Mouse (Mus musculus) lung, embryonic 16.5 days (tissue): ENCODE data around the gene Rrp36. TPM values are rescaled to one million over a fixed set of nuclear protein-coding genes. Genes with fewer than 3 reads are reported as not detected.

ENCODE experiments used
- ATAC-seq: fragments of 200-750 bp; cut with Nextera tagmentation; 2 replicates; pipeline ENCODE4 v1.8.0; 2017; ENCODE audit warnings: low read depth, mild to moderate bottlenecking, moderate library complexity
- H3K27ac ChIP-seq: fragments of 300-500 bp; sonication (generic); 2 replicates; pipeline ENCODE4 v1.5.1; 2014; ENCODE audit warnings: mild to moderate bottlenecking, control low read depth, low read length
- H3K27me3 ChIP-seq: fragments of 300-500 bp; sonication (generic); 2 replicates; pipeline ENCODE4 v1.6.1; 2014; ENCODE audit warnings: low read depth, low read length, mixed read lengths; ENCODE audit not compliant: control insufficient read depth, insufficient read depth
- H3K36me3 ChIP-seq: fragments of 300-500 bp; sonication (generic); 2 replicates; pipeline ENCODE4 v1.6.1; 2014; ENCODE audit warnings: low read length; ENCODE audit not compliant: control insufficient read depth, insufficient read depth
- H3K4me1 ChIP-seq: fragments of 300-500 bp; sonication (generic); replicated peaks from 2 replicates; pipeline ENCODE4 v1.6.1; 2014; ENCODE audit warnings: low read length, mixed read lengths; ENCODE audit not compliant: control insufficient read depth, insufficient read depth
- H3K4me2 ChIP-seq: fragments of 300-500 bp; sonication (generic); 2 replicates; pipeline ENCODE4 v1.6.1; 2014; ENCODE audit warnings: low read depth, low read length, control low read depth
- H3K4me3 ChIP-seq: fragments of 300-500 bp; sonication (generic); 2 replicates; pipeline ENCODE4 v1.5.1; 2014; ENCODE audit warnings: mild to moderate bottlenecking, low read length, control low read depth
- H3K9ac ChIP-seq: fragments of 300-500 bp; sonication (generic); 2 replicates; pipeline ENCODE4 v1.6.1; 2014; ENCODE audit warnings: low read length, control low read depth
- H3K9me3 ChIP-seq: fragments of 300-500 bp; sonication (generic); 2 replicates; pipeline ENCODE4 v1.6.1; 2016; ENCODE audit warnings: low read length; ENCODE audit not compliant: control insufficient read depth
- WGBS: fragments of 180-500 bp; shearing (Covaris S2); extraction: QIAGEN DNeasy Blood & Tissue Kit; methylation state at CpG from one replicate; pipeline ENCODE4 v1.1.7; 2014; 5-methylcytosine and 5-hydroxymethylcytosine counted together
- polyA plus RNA-seq: library from polyadenylated mRNA; unstranded; fragments of >200 nt; fragmentation: Nextera tagmentation; extraction: Ambion mirVana; gene quantifications from 2 replicates; pipeline ENCODE4 v1.2.1, GENCODE M21; 2015

Rrp36 gene
- polyA plus RNA-seq, 1 experiment from 2014 or later = 51.6 TPM

- H3K27ac ChIP-seq = peak overlapping the region; percentile 82
- peak overlapping the region; percentile 92 for H3K4me3 ChIP-seq
- peak overlapping the region; percentile 80 for H3K9ac ChIP-seq
- H3K4me1 ChIP-seq = peaks cover 27% of the 10 kb centered on the region
- H3K27me3 ChIP-seq = no peaks in the 10 kb centered on the region
- 5% methylated on average over 10 of the region's 11 CpGs for WGBS
- peak overlapping the region; percentile 94 for H3K4me2 ChIP-seq
- H3K9me3 ChIP-seq = no peaks in the 10 kb centered on the region
- peak; percentile 11; the same call in 1 of the 2 replicates for ATAC-seq
- peaks cover 5% of the 10 kb centered on the region; the same call in 1 of the 2 replicates for H3K36me3 ChIP-seq
Observed at GRCm38 (mm10) chr17:46644916-46645475, 29.2 kb downstream of the Rrp36 start.

GRCm38 (mm10) chr17:46644152-46644805 lies 29.9 kb downstream of the Rrp36 start:
- ATAC-seq = no peak
- Histone ChIP-seq H3K4me3 (peak overlapping the region; percentile 92), H3K4me1 (peaks cover 21% of the 10 kb centered on the region), H3K9ac (peak overlapping the region; percentile 80), H3K9me3 (no peaks in the 10 kb centered on the region), H3K27ac (no peak overlapping the region), H3K27me3 (no peaks in the 10 kb centered on the region), H3K36me3 (peaks cover 5% of the 10 kb centered on the region; the same call in 1 of the 2 replicates), H3K4me2 (peak overlapping the region; percentile 94)
- WGBS = 85% methylated on average over 12 of the region's 12 CpGs

- H3K4me3 ChIP-seq = no peak overlapping the region
- peaks cover 5% of the 10 kb centered on the region for H3K36me3 ChIP-seq
- H3K4me2 ChIP-seq = no peak overlapping the region
- peaks cover 22% of the 10 kb centered on the region for H3K4me1 ChIP-seq
- no peak overlapping the region for H3K9ac ChIP-seq
- WGBS = 86% methylated on average over 17 of the region's 17 CpGs
- H3K27ac ChIP-seq = no peak overlapping the region
- no peaks in the 10 kb centered on the region for H3K27me3 ChIP-seq
- no peak for ATAC-seq
- no peaks in the 10 kb centered on the region for H3K9me3 ChIP-seq
Observed at GRCm38 (mm10) chr17:46642060-46642459, 32.1 kb downstream of the Rrp36 start.

- H3K27ac ChIP-seq = no peak overlapping the region
Observed at GRCm38 (mm10) chr17:46639929-46640328, 34.2 kb downstream of the Rrp36 start.

GRCm38 (mm10) chr17:46636831-46637523 lies 37.2 kb downstream of the Rrp36 start:
- H3K27ac ChIP-seq = no peak overlapping the region
- H3K9ac ChIP-seq = no peak overlapping the region; the same call in 1 of the 2 replicates
- H3K4me2 ChIP-seq = peak overlapping the region; percentile 39
- peak; percentile 60 for ATAC-seq
- H3K9me3 ChIP-seq = no peaks in the 10 kb centered on the region
- H3K36me3 ChIP-seq = peaks cover 7% of the 10 kb centered on the region
- no peaks in the 10 kb centered on the region for H3K27me3 ChIP-seq
- WGBS = 16% methylated on average over 15 of the region's 15 CpGs
- H3K4me1 ChIP-seq = peaks cover 7% of the 10 kb centered on the region
- no peak overlapping the region for H3K4me3 ChIP-seq

More at GRCm38 (mm10) chr17:46639929-46640328, 34.2 kb downstream of the Rrp36 start:
- H3K4me1 ChIP-seq = peaks cover 15% of the 10 kb centered on the region
- no peaks in the 10 kb centered on the region for H3K9me3 ChIP-seq
- no peaks in the 10 kb centered on the region for H3K27me3 ChIP-seq
- ATAC-seq = no peak
- H3K9ac ChIP-seq = no peak overlapping the region
- WGBS = 77% methylated on average over 9 of the region's 9 CpGs
- H3K4me2 ChIP-seq = no peak overlapping the region
- H3K4me3 ChIP-seq = no peak overlapping the region
- H3K36me3 ChIP-seq = peaks cover 7% of the 10 kb centered on the region

- H3K27ac ChIP-seq = peak overlapping the region; percentile 99
- peaks cover 41% of the 10 kb centered on the region for H3K4me1 ChIP-seq
- ATAC-seq = peak; percentile 90
- H3K9ac ChIP-seq = peak overlapping the region; percentile 98
- H3K4me2 ChIP-seq = peak overlapping the region; percentile 79
- H3K27me3 ChIP-seq = no peaks in the 10 kb centered on the region
- H3K9me3 ChIP-seq = no peaks in the 10 kb centered on the region
- H3K36me3 ChIP-seq = no peaks in the 10 kb centered on the region
- peak overlapping the region; percentile 92 for H3K4me3 ChIP-seq
- 6% methylated on average over 12 of the region's 12 CpGs for WGBS
Observed at GRCm38 (mm10) chr17:46629685-46630441, 44.3 kb downstream of the Rrp36 start.

GRCm38 (mm10) chr17:46628791-46629684 lies 45.1 kb downstream of the Rrp36 start, which contains the start of gene Ptk7:
TSS of gene Ptk7 (minus strand) at chr17:46629504.
- H3K9me3 ChIP-seq = no peaks in the 10 kb centered on the region
- H3K4me1 ChIP-seq = peaks cover 50% of the 10 kb centered on the region
- under 1% methylated on average over 69 of the region's 90 CpGs for WGBS
- peak within 1 kb of the TSS; percentile 79 for H3K4me2 ChIP-seq
- H3K27me3 ChIP-seq = no peaks in the 10 kb centered on the region
- H3K4me3 ChIP-seq = peak within 1 kb of the TSS; percentile 92
- no peaks in the 10 kb centered on the region for H3K36me3 ChIP-seq
- peak; percentile 74 for ATAC-seq
- H3K9ac ChIP-seq = peak within 1 kb of the TSS; percentile 98
- H3K27ac ChIP-seq = peak within 1 kb of the TSS; percentile 99

- Histone ChIP-seq H3K36me3 (no peaks in the 10 kb centered on the region), H3K9ac (peak overlapping the region; percentile 98), H3K4me1 (peaks cover 56% of the 10 kb centered on the region), H3K27me3 (no peaks in the 10 kb centered on the region), H3K27ac (peak overlapping the region; percentile 99), H3K9me3 (no peaks in the 10 kb centered on the region), H3K4me2 (peak overlapping the region; percentile 79), H3K4me3 (peak overlapping the region; percentile 92)
- WGBS = under 1% methylated on average over 13 of the region's 13 CpGs
- no peak for ATAC-seq
Observed at GRCm38 (mm10) chr17:46628471-46628790, 45.7 kb downstream of the Rrp36 start.
